Mouse (Mus musculus) lung, embryonic 16.5 days (tissue): Measurements from ENCODE around the gene Mef2d. TPM values are rescaled to one million over a fixed set of nuclear protein-coding genes. Genes with fewer than 3 reads are reported as not detected.

Source experiments
- ATAC-seq: fragments of 200-750 bp; cut with Nextera tagmentation; 2 replicates; pipeline ENCODE4 v1.8.0; 2017; ENCODE audit warnings: low read depth, mild to moderate bottlenecking, moderate library complexity
- H3K27ac ChIP-seq: fragments of 300-500 bp; sonication (generic); 2 replicates; pipeline ENCODE4 v1.5.1; 2014; ENCODE audit warnings: mild to moderate bottlenecking, control low read depth, low read length
- H3K27me3 ChIP-seq: fragments of 300-500 bp; sonication (generic); 2 replicates; pipeline ENCODE4 v1.6.1; 2014; ENCODE audit warnings: low read depth, low read length, mixed read lengths; ENCODE audit not compliant: control insufficient read depth, insufficient read depth
- H3K36me3 ChIP-seq: fragments of 300-500 bp; sonication (generic); 2 replicates; pipeline ENCODE4 v1.6.1; 2014; ENCODE audit warnings: low read length; ENCODE audit not compliant: control insufficient read depth, insufficient read depth
- H3K4me1 ChIP-seq: fragments of 300-500 bp; sonication (generic); replicated peaks from 2 replicates; pipeline ENCODE4 v1.6.1; 2014; ENCODE audit warnings: low read length, mixed read lengths; ENCODE audit not compliant: control insufficient read depth, insufficient read depth
- H3K4me2 ChIP-seq: fragments of 300-500 bp; sonication (generic); 2 replicates; pipeline ENCODE4 v1.6.1; 2014; ENCODE audit warnings: low read depth, low read length, control low read depth
- H3K4me3 ChIP-seq: fragments of 300-500 bp; sonication (generic); 2 replicates; pipeline ENCODE4 v1.5.1; 2014; ENCODE audit warnings: mild to moderate bottlenecking, low read length, control low read depth
- H3K9ac ChIP-seq: fragments of 300-500 bp; sonication (generic); 2 replicates; pipeline ENCODE4 v1.6.1; 2014; ENCODE audit warnings: low read length, control low read depth
- H3K9me3 ChIP-seq: fragments of 300-500 bp; sonication (generic); 2 replicates; pipeline ENCODE4 v1.6.1; 2016; ENCODE audit warnings: low read length; ENCODE audit not compliant: control insufficient read depth
- WGBS: fragments of 180-500 bp; shearing (Covaris S2); extraction: QIAGEN DNeasy Blood & Tissue Kit; methylation state at CpG from one replicate; pipeline ENCODE4 v1.1.7; 2014; 5-methylcytosine and 5-hydroxymethylcytosine counted together
- polyA plus RNA-seq: library from polyadenylated mRNA; unstranded; fragments of >200 nt; fragmentation: Nextera tagmentation; extraction: Ambion mirVana; gene quantifications from 2 replicates; pipeline ENCODE4 v1.2.1, GENCODE M21; 2015

The Mef2d gene
- polyA plus RNA-seq, 1 experiment from 2014 or later, result 22.9 TPM

DNA sequence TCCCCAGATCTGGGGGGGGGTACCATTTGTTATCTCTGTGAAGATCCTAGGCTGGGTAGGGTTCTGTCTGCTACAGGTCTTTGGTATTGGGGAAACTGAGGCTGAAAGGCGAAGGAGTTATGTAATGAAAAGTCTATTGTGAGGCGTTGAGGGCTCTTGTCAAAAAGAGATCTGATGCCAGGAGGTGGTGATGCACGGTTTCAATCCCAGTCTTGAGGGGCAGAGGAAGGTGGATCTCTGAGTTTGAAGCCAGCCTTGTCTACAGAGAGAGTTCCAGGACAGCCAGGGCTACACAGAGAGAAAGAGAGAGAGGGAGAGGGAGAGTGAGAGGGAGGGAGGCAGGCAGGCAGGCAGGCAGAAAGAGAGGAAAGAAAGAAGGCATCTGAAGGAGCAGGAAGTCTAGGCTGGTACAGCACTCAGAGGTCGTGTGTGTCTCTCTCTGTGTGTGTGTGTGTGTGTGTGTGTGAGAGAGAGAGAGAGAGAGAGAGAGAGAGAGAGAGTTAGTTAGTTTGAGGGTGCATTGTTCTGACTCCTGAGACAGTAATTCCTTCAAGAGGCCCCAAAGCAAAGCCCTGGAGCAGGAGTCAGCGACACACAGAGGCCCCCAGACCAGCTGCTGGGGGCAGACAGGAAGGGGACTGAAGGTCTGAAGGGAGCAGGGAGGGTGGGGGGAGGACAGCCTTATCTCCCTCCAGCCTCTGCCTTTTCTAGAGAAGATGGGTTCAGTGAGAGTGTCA, 4.4 kb downstream of the Mef2d start:
- H3K9ac ChIP-seq, result 0 out of 2 replicates have a peak overlapping the region, but pooled peaks have one; percentile 8
- H3K4me3 ChIP-seq, result no peak overlapping the region
- no peak overlapping the region for H3K27ac ChIP-seq
- no peaks in the 10 kb centered on the region for H3K9me3 ChIP-seq
- no peaks in the 10 kb centered on the region for H3K27me3 ChIP-seq
- ATAC-seq, result no peak
- H3K4me2 ChIP-seq, result no peak overlapping the region
- 26% methylated on average over 5 of the region's 5 CpGs for WGBS
- H3K4me1 ChIP-seq, result peaks cover 66% of the 10 kb centered on the region
- H3K36me3 ChIP-seq, result no peaks in the 10 kb centered on the region

GRCm38 (mm10) chr3:88147444-88147843, 5.3 kb downstream of the Mef2d start:
- H3K4me2 ChIP-seq, result no peak overlapping the region
- H3K9ac ChIP-seq, result no peak overlapping the region
- no peak overlapping the region for H3K27ac ChIP-seq
- H3K27me3 ChIP-seq, result no peaks in the 10 kb centered on the region
- no peaks in the 10 kb centered on the region for H3K9me3 ChIP-seq
- H3K36me3 ChIP-seq, result no peaks in the 10 kb centered on the region
- H3K4me3 ChIP-seq, result no peak overlapping the region
- 61% methylated on average over 2 of the region's 2 CpGs for WGBS
- peaks cover 66% of the 10 kb centered on the region for H3K4me1 ChIP-seq
- ATAC-seq, result no peak

- no peak for ATAC-seq
- H3K4me1 ChIP-seq, result peaks cover 66% of the 10 kb centered on the region
These were observed 5.7 kb downstream of the Mef2d start for GRCm38 (mm10) chr3:88147866-88148265.

GRCm38 (mm10) chr3:88148354-88148753, 6.2 kb downstream of the Mef2d start:
- H3K4me3 ChIP-seq, result no peak overlapping the region
- WGBS, result 82% methylated on average over 5 of the region's 5 CpGs
- H3K27me3 ChIP-seq, result no peaks in the 10 kb centered on the region
- no peaks in the 10 kb centered on the region for H3K36me3 ChIP-seq
- H3K9ac ChIP-seq, result no peak overlapping the region
- no peaks in the 10 kb centered on the region for H3K9me3 ChIP-seq
- ATAC-seq, result no peak
- H3K4me2 ChIP-seq, result no peak overlapping the region
- peak overlapping the region; percentile 35; the same call in 1 of the 2 replicates for H3K27ac ChIP-seq
- H3K4me1 ChIP-seq, result peaks cover 66% of the 10 kb centered on the region

More at GRCm38 (mm10) chr3:88147866-88148265, 5.7 kb downstream of the Mef2d start:
- H3K9me3 ChIP-seq, result no peaks in the 10 kb centered on the region
- no peaks in the 10 kb centered on the region for H3K36me3 ChIP-seq
- WGBS, result 82% methylated on average over 1 of the region's 1 CpGs
- no peak overlapping the region for H3K4me3 ChIP-seq
- no peak overlapping the region for H3K9ac ChIP-seq
- no peak overlapping the region for H3K4me2 ChIP-seq
- H3K27me3 ChIP-seq, result no peaks in the 10 kb centered on the region
- no peak overlapping the region for H3K27ac ChIP-seq

- Histone ChIP-seq H3K27me3 (no peaks in the 10 kb centered on the region), H3K9me3 (no peaks in the 10 kb centered on the region), H3K9ac (no peak overlapping the region; the same call in 1 of the 2 replicates), H3K27ac (peak overlapping the region; percentile 35), H3K4me3 (no peak overlapping the region), H3K4me2 (peak overlapping the region; percentile 32; the same call in 1 of the 2 replicates), H3K36me3 (no peaks in the 10 kb centered on the region), H3K4me1 (peaks cover 60% of the 10 kb centered on the region)
- ATAC-seq, result no peak; the same call in 1 of the 2 replicates
- 54% methylated on average over 4 of the region's 4 CpGs for WGBS
These were observed 6.8 kb downstream of the Mef2d start for GRCm38 (mm10) chr3:88148776-88149509.

- Histone ChIP-seq H3K27me3 (no peaks in the 10 kb centered on the region), H3K36me3 (no peaks in the 10 kb centered on the region), H3K4me2 (peak overlapping the region; percentile 32; the same call in 1 of the 2 replicates), H3K4me3 (no peak overlapping the region), H3K27ac (peak overlapping the region; percentile 35), H3K9ac (peak overlapping the region; percentile 38; the same call in 1 of the 2 replicates), H3K4me1 (peaks cover 54% of the 10 kb centered on the region), H3K9me3 (no peaks in the 10 kb centered on the region)
- WGBS, result 20% methylated on average over 6 of the region's 6 CpGs
- ATAC-seq, result no peak
These were observed 7.4 kb downstream of the Mef2d start for GRCm38 (mm10) chr3:88149510-88149974.

DNA sequence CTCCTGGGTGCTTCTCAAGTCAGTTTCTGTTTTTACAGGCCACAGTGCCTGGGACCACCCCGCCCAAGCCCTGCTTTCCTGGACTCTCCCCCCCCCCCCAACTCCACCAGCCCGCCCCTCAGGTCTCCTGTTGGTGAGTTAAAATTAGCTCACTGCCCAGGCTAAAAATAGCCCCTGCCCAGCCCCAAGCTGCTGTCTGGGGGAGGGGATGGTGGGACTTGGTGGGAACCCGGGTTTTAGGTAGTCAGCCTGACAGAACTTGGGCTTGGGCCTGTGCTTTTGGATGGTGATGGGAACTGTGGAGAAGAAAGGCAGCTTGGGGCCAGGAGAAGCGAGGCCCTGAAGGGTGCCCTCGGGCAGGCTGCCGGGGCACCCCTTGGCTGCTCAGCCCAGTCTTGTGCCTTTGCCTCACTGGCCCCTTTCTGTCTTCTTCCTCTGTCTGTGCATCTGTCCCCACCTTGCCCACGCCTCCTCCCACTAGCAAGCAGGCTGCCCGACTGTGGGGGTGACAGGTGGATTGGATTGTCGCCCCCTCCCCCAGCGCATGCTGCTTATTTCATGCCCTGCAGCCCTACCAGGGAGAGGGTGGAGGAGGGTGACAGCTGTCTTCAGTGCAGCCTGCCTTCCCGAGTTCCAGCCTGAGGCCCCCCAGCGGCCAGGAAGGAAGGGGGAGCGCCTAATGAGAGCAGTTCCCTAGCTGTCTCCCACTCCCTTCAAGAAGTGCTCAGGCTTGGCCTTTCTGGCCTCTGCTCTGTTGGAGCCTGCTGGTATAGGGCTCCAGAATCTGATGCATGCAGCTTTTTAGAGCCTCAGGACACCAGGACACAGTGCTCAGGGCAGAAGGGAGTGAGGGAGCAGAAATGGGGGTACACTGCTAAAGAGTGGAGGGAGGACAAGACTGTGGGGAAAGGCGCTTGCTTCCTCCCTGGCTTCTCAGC, 8.2 kb downstream of the Mef2d start:
- ATAC-seq, result peak; percentile 23

GRCm38 (mm10) chr3:88150999-88151364, 8.8 kb downstream of the Mef2d start:
- no peak for ATAC-seq
- Histone ChIP-seq H3K9ac (no peak overlapping the region; the same call in 1 of the 2 replicates), H3K27ac (no peak overlapping the region), H3K27me3 (no peaks in the 10 kb centered on the region), H3K4me3 (no peak overlapping the region), H3K9me3 (no peaks in the 10 kb centered on the region), H3K4me1 (peaks cover 40% of the 10 kb centered on the region), H3K36me3 (0 out of 2 replicates have a peak, but pooled peaks cover 2% of the 10 kb centered on the region), H3K4me2 (no peak overlapping the region)
- WGBS, result 70% methylated on average over 3 of the region's 3 CpGs

More for the DNA sequence above, 8.2 kb downstream of the Mef2d start:
- no peaks in the 10 kb centered on the region for H3K36me3 ChIP-seq
- H3K9me3 ChIP-seq, result no peaks in the 10 kb centered on the region
- peak overlapping the region; percentile 38 for H3K9ac ChIP-seq
- H3K4me2 ChIP-seq, result no peak overlapping the region; the same call in 1 of the 2 replicates
- WGBS, result 29% methylated on average over 14 of the region's 14 CpGs
- H3K27ac ChIP-seq, result peak overlapping the region; percentile 35; the same call in 1 of the 2 replicates
- H3K27me3 ChIP-seq, result no peaks in the 10 kb centered on the region
- peaks cover 46% of the 10 kb centered on the region for H3K4me1 ChIP-seq
- no peak overlapping the region for H3K4me3 ChIP-seq
